Mouse (Mus musculus): Measurements from ENCODE around the gene Msx3. TPM values are rescaled to one million over a fixed set of nuclear protein-coding genes. Genes with fewer than 3 reads are reported as not detected.

Gene Msx3
- polyA plus RNA-seq, 1 experiment from 2014 or later = 28.5 TPM

GRCm38 (mm10) chr7:140077698-140078097, 28.8 kb upstream of the Msx3 start:
- no peak for ATAC-seq (ENCODE audit: low FRiP score)
- 82% methylated on average over 6 of the region's 6 CpGs for WGBS

GRCm38 (mm10) chr7:140070042-140070711, 21.3 kb upstream of the Msx3 start:
- peak overlapping the region; percentile 17; the same call in 1 of the 2 replicates for H3K4me3 ChIP-seq
- peak overlapping the region; percentile 26; the same call in 1 of the 2 replicates for H3K9ac ChIP-seq
- peak overlapping the region; percentile 38 for H3K4me2 ChIP-seq
- H3K27me3 ChIP-seq = peaks cover 44% of the 10 kb centered on the region
- no peak for ATAC-seq (ENCODE audit: low FRiP score)
- H3K27ac ChIP-seq = no peak overlapping the region
- WGBS = 40% methylated on average over 39 of the region's 39 CpGs
- H3K9me3 ChIP-seq = no peaks in the 10 kb centered on the region
- H3K4me1 ChIP-seq (replicated peaks) = no peaks in the 10 kb centered on the region
- H3K36me3 ChIP-seq = peaks cover 43% of the 10 kb centered on the region

More at GRCm38 (mm10) chr7:140077698-140078097, 28.8 kb upstream of the Msx3 start:
- peak overlapping the region; percentile 19; the same call in 1 of the 2 replicates for H3K9ac ChIP-seq
- no peak overlapping the region for H3K27ac ChIP-seq
- H3K4me1 ChIP-seq (replicated peaks) = peaks cover 32% of the 10 kb centered on the region
- H3K4me3 ChIP-seq = no peak overlapping the region
- no peaks in the 10 kb centered on the region for H3K9me3 ChIP-seq
- peaks cover 10% of the 10 kb centered on the region for H3K27me3 ChIP-seq
- H3K36me3 ChIP-seq = peaks cover 14% of the 10 kb centered on the region
- no peak overlapping the region for H3K4me2 ChIP-seq

DNA sequence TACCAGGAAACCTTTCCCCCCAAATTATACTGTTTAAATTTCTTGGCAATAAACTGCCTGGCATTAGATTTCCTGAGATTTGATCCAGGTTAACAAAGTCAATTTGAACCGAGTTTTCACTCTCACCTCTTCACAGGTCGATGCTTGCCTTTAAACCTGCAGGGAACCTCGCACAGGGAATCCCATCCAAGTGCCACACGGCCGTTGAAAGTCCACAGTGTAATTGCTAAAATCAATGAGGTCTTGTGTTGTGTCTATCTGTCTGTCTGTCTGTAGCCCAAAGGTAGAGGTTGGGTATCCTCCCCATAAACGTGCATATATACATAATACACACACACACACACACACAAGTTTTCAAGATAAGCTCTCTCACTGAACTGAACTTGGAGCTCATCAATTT, 18.5 kb upstream of the Msx3 start:
- Histone ChIP-seq H3K4me3 (no peak overlapping the region), H3K4me2 (no peak overlapping the region), H3K27me3 (peaks cover 51% of the 10 kb centered on the region), H3K9me3 (no peaks in the 10 kb centered on the region), H3K36me3 (peaks cover 26% of the 10 kb centered on the region), H3K9ac (no peak overlapping the region), H3K27ac (no peak overlapping the region), H3K4me1 (replicated peaks) (peaks cover 5% of the 10 kb centered on the region; the same call in 1 of the 2 replicates)
- WGBS = 73% methylated on average over 6 of the region's 6 CpGs
- no peak for ATAC-seq (ENCODE audit: low FRiP score)

- no peak for ATAC-seq (ENCODE audit: low FRiP score)
- WGBS = 18% methylated on average over 7 of the region's 7 CpGs
- Histone ChIP-seq H3K4me2 (no peak overlapping the region), H3K27me3 (peaks cover 43% of the 10 kb centered on the region), H3K9me3 (no peaks in the 10 kb centered on the region), H3K9ac (no peak overlapping the region), H3K4me3 (no peak overlapping the region), H3K27ac (no peak overlapping the region), H3K36me3 (no peaks in the 10 kb centered on the region), H3K4me1 (replicated peaks) (peaks cover 48% of the 10 kb centered on the region)
Measured at GRCm38 (mm10) chr7:140063092-140063491, 14.2 kb upstream of the Msx3 start.

GRCm38 (mm10) chr7:140062307-140062706, 13.4 kb upstream of the Msx3 start:
- Histone ChIP-seq H3K27me3 (peaks cover 40% of the 10 kb centered on the region), H3K36me3 (no peaks in the 10 kb centered on the region), H3K9me3 (no peaks in the 10 kb centered on the region), H3K4me2 (peak overlapping the region; percentile 73; the same call in 1 of the 2 replicates), H3K4me1 (replicated peaks) (peaks cover 56% of the 10 kb centered on the region), H3K27ac (peak overlapping the region; percentile 14; the same call in 1 of the 2 replicates), H3K4me3 (no peak overlapping the region), H3K9ac (no peak overlapping the region)
- no peak; the same call in 1 of the 2 replicates for ATAC-seq (ENCODE audit: low FRiP score)
- 7% methylated on average over 11 of the region's 11 CpGs for WGBS

DNA sequence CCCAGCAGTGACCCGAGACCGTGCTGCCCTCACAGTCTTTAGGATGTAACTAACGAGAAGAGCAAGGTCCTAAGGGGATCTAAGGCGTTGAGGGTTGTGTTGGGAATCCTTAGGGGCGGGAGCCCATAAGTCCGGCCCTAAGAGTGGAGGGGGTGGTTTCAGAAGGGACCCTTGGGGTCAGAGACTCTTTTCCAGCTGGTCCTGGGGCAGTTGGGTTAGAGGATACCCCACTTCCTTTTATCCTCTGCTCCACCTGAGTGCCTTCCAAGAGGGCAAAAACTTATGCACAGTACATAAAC, 12.9 kb upstream of the Msx3 start:
- ATAC-seq (ENCODE audit: low FRiP score) = no peak
- Histone ChIP-seq H3K4me1 (replicated peaks) (peaks cover 60% of the 10 kb centered on the region), H3K4me2 (peak overlapping the region; percentile 73), H3K9ac (peak overlapping the region; percentile 72), H3K4me3 (peak overlapping the region; percentile 36), H3K9me3 (no peaks in the 10 kb centered on the region), H3K27ac (peak overlapping the region; percentile 14; the same call in 1 of the 2 replicates), H3K36me3 (no peaks in the 10 kb centered on the region), H3K27me3 (peaks cover 40% of the 10 kb centered on the region)
- WGBS = 2% methylated on average over 6 of the region's 6 CpGs

- H3K4me3 ChIP-seq = peak overlapping the region; percentile 36
- H3K27me3 ChIP-seq = peaks cover 40% of the 10 kb centered on the region
- peaks cover 65% of the 10 kb centered on the region for H3K4me1 ChIP-seq (replicated peaks)
- H3K27ac ChIP-seq = peak overlapping the region; percentile 69
- peak overlapping the region; percentile 72 for H3K9ac ChIP-seq
- peak overlapping the region; percentile 73 for H3K4me2 ChIP-seq
- no peaks in the 10 kb centered on the region for H3K9me3 ChIP-seq
- ATAC-seq (ENCODE audit: low FRiP score) = peak; percentile 46
- H3K36me3 ChIP-seq = no peaks in the 10 kb centered on the region
- under 1% methylated on average over 47 of the region's 47 CpGs for WGBS
Measured at GRCm38 (mm10) chr7:140060936-140061831, 12.3 kb upstream of the Msx3 start.

GRCm38 (mm10) chr7:140059601-140060000, 10.7 kb upstream of the Msx3 start:
- no peak overlapping the region for H3K27ac ChIP-seq
- peak overlapping the region; percentile 13 for H3K4me2 ChIP-seq
- H3K27me3 ChIP-seq = peaks cover 31% of the 10 kb centered on the region
- 17% methylated on average over 4 of the region's 4 CpGs for WGBS
- H3K9me3 ChIP-seq = no peaks in the 10 kb centered on the region
- no peak overlapping the region for H3K4me3 ChIP-seq
- H3K36me3 ChIP-seq = no peaks in the 10 kb centered on the region
- H3K4me1 ChIP-seq (replicated peaks) = peaks cover 66% of the 10 kb centered on the region
- H3K9ac ChIP-seq = no peak overlapping the region; the same call in 1 of the 2 replicates
- no peak for ATAC-seq (ENCODE audit: low FRiP score)

DNA sequence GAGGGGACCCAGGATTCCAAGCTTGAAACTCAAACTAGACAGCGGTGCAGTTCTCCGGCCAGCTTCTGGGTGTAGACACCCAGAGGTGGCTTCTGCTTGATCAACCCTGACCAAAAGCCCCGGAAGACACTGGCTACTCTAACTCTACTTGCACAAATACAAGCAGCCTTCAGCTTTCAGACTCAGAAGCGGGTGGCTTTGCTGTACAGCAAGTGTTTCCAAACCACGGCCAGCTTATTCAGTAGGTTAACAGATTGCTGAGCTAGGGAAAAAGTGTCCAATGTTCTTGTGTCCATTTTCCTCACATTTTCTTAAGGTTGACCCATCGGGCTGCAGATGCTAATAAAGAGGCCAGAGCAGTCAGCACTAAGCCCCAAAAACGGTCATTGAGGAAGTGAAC, 9.6 kb upstream of the Msx3 start:
- WGBS = 6% methylated on average over 7 of the region's 7 CpGs

DNA sequence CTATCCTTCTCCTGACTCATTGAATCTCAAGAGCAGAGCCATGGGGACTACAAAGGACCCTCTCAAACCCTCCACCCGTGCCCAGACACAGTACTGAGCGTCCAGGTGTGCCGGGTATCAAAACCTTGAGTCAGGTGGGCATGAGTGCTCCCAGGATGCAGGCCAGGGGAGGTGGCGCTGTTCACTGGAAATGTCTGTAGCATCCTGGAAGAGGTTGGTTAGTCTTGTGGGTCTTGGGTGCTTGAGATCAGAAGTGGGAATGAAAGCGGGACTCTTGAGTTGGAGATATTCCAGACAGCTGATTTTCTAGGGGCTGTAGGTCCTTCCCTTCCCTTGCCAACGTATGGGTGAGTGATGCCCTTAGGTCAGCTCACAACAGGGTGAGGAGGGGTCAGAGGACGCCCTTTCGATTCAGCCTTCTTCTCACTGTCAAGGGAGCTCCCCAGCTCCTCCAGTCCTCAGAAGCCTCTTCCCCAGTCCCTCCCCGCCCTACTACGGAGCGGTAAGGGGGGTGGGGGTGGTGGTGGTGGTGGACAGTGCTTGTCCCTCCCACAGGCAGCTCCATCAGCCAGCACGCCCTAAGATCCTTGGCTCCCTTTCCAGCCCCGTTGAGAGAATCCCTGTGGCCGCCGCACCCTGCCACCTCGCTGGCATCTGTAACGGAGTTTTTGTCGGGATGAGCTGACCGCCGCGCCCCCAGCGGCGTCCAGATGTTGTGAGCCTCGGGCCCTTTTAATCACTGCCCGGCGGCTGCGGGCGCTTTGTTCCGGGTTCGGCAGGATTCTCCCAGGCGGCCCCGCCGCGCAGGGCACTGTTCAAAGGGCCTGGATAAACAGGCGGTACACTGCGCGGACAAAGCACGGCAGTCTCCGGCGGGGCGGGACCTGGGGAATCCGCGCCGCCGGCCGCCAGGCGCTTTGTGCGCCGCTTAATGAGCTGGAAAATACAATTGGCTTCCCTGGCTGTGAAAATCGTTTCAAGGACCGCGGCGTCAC, 8.8 kb upstream of the Msx3 start:
- H3K9ac ChIP-seq = peak overlapping the region; percentile 85
- H3K4me3 ChIP-seq = peak overlapping the region; percentile 51
- H3K4me1 ChIP-seq (replicated peaks) = peaks cover 64% of the 10 kb centered on the region
- no peaks in the 10 kb centered on the region for H3K36me3 ChIP-seq
- no peaks in the 10 kb centered on the region for H3K9me3 ChIP-seq
- H3K4me2 ChIP-seq = peak overlapping the region; percentile 74
- peak overlapping the region; percentile 96 for H3K27ac ChIP-seq
- ATAC-seq (ENCODE audit: low FRiP score) = peak; percentile 74
- 2% methylated on average over 53 of the region's 53 CpGs for WGBS
- H3K27me3 ChIP-seq = peaks cover 26% of the 10 kb centered on the region

More for the DNA sequence above, 9.6 kb upstream of the Msx3 start:
- Histone ChIP-seq H3K27me3 (peaks cover 21% of the 10 kb centered on the region), H3K9ac (peak overlapping the region; percentile 85), H3K27ac (peak overlapping the region; percentile 96), H3K4me1 (replicated peaks) (peaks cover 66% of the 10 kb centered on the region), H3K4me3 (peak overlapping the region; percentile 51), H3K4me2 (peak overlapping the region; percentile 74), H3K9me3 (no peaks in the 10 kb centered on the region), H3K36me3 (no peaks in the 10 kb centered on the region)
- 0 out of 2 replicates have a peak, but pooled peaks have one; percentile 2 for ATAC-seq (ENCODE audit: low FRiP score)

- no peak overlapping the region for H3K9ac ChIP-seq
- no peaks in the 10 kb centered on the region for H3K9me3 ChIP-seq
- H3K4me1 ChIP-seq (replicated peaks) = peaks cover 47% of the 10 kb centered on the region
- WGBS = 84% methylated on average over 4 of the region's 4 CpGs
- H3K4me3 ChIP-seq = no peak overlapping the region
- H3K36me3 ChIP-seq = no peaks in the 10 kb centered on the region
- no peak for ATAC-seq (ENCODE audit: low FRiP score)
- H3K27ac ChIP-seq = no peak overlapping the region
- no peak overlapping the region for H3K4me2 ChIP-seq
- H3K27me3 ChIP-seq = peaks cover 42% of the 10 kb centered on the region
Measured at GRCm38 (mm10) chr7:140054124-140054523, 5.2 kb upstream of the Msx3 start.

All from hindbrain, embryonic 13.5 days (tissue).